Mouse (Mus musculus) forebrain, embryonic 12.5 days (tissue): ENCODE results near the gene Ppp1r9b. TPM values are rescaled to one million over a fixed set of nuclear protein-coding genes. Genes with fewer than 3 reads are reported as not detected.

Source experiments
- ATAC-seq: fragments of 200-750 bp; cut with Nextera tagmentation; 2 replicates; pipeline ENCODE4 v1.8.0; 2017; ENCODE audit warnings: moderate TSS enrichment; ENCODE audit not compliant: low FRiP score
- H3K27ac ChIP-seq: fragments of 300-500 bp; sonication (generic); 2 replicates; pipeline ENCODE4 v1.5.1; 2016; ENCODE audit warnings: mild to moderate bottlenecking
- H3K27me3 ChIP-seq: fragments of 300-500 bp; sonication (generic); 2 replicates; pipeline ENCODE4 v1.6.1; 2016; ENCODE audit warnings: mild to moderate bottlenecking
- H3K36me3 ChIP-seq: fragments of 300-500 bp; sonication (generic); replicated peaks from 2 replicates; pipeline ENCODE4 v1.6.1; 2016; ENCODE audit warnings: mild to moderate bottlenecking
- H3K4me1 ChIP-seq: fragments of 300-500 bp; sonication (generic); 2 replicates; pipeline ENCODE4 v1.6.1; 2016
- H3K4me2 ChIP-seq: fragments of 300-500 bp; sonication (generic); 2 replicates; pipeline ENCODE4 v1.6.1; 2016; ENCODE audit warnings: mild to moderate bottlenecking, moderate library complexity
- H3K4me3 ChIP-seq: fragments of 300-500 bp; sonication (generic); replicated peaks from 2 replicates; pipeline ENCODE4 v1.5.1; 2016; ENCODE audit warnings: mild to moderate bottlenecking
- H3K9ac ChIP-seq: fragments of 300-500 bp; sonication (generic); 2 replicates; pipeline ENCODE4 v1.6.1; 2016; ENCODE audit warnings: mild to moderate bottlenecking
- H3K9me3 ChIP-seq: fragments of 300-500 bp; sonication (generic); 2 replicates; pipeline ENCODE4 v1.6.1; 2016
- WGBS: fragments of 180-500 bp; shearing (Covaris S2); methylation state at CpG from one replicate; pipeline ENCODE4 v1.1.7; 2016; 5-methylcytosine and 5-hydroxymethylcytosine counted together
- polyA plus RNA-seq: library from polyadenylated mRNA; unstranded; fragments of >200 nt; fragmentation: Nextera tagmentation; extraction: Ambion mirVana; gene quantifications from 2 replicates; pipeline ENCODE4 v1.2.1, GENCODE M21; 2016

The Ppp1r9b gene
- polyA plus RNA-seq, 1 experiment from 2014 or later: 16.6 TPM

DNA sequence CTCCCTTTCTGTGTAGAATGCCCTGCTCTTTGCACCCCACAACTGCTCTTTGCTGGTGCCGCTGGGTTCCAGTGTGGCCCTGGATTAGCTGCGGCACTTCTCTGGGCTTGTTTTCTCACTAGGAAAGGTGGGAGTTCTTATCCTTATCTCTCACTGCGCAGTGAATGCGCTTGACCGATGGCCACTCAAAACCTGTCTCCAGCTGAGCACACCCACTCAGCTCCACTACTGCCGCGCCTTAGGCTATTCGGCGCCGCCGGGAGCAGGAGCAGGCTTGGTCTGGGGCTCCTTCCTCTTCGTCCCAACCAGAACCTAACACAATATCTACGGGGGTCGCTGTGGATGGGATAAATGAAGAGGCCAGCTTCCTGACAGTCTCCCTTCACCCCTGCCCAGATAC is 42.8 kb downstream of the Ppp1r9b start:
- H3K27ac ChIP-seq: no peak overlapping the region
- H3K4me1 ChIP-seq: no peaks in the 10 kb centered on the region
- no peak for ATAC-seq
- no peaks in the 10 kb centered on the region for H3K36me3 ChIP-seq
- no peak overlapping the region; the same call in 1 of the 2 replicates for H3K4me2 ChIP-seq
- 80% methylated on average over 14 of the region's 14 CpGs for WGBS
- H3K9ac ChIP-seq: no peak overlapping the region
- no peaks in the 10 kb centered on the region for H3K9me3 ChIP-seq
- H3K27me3 ChIP-seq: no peaks in the 10 kb centered on the region; the same call in 1 of the 2 replicates
- H3K4me3 ChIP-seq: no peak overlapping the region

DNA sequence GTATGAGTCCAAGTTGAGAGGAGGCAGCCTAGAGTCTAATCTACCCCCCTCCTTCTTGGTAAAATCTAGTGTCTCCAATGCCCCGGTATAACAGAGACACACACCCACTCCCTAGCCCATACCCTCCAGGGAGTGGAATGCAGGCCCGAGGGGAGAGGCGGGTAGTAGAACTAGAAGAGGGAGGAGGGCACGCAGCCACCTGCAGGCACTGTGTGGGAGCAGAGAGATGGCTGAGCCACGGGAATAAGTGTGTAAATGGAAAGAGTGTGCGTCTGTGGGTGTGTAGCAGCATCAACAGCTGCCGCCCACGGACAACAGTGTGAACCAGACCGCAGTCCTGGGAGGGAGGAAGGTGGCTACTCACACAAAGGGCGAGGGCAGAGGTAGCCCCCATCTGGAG is 44.1 kb downstream of the Ppp1r9b start:
- Histone ChIP-seq H3K9ac (0 out of 2 replicates have a peak overlapping the region, but pooled peaks have one; percentile 7), H3K27me3 (peaks cover 3% of the 10 kb centered on the region; the same call in 1 of the 2 replicates), H3K4me1 (peaks cover 2% of the 10 kb centered on the region; the same call in 1 of the 2 replicates), H3K9me3 (no peaks in the 10 kb centered on the region), H3K27ac (no peak overlapping the region), H3K36me3 (no peaks in the 10 kb centered on the region), H3K4me3 (no peak overlapping the region), H3K4me2 (no peak overlapping the region)
- WGBS: 70% methylated on average over 10 of the region's 10 CpGs
- no peak for ATAC-seq

DNA sequence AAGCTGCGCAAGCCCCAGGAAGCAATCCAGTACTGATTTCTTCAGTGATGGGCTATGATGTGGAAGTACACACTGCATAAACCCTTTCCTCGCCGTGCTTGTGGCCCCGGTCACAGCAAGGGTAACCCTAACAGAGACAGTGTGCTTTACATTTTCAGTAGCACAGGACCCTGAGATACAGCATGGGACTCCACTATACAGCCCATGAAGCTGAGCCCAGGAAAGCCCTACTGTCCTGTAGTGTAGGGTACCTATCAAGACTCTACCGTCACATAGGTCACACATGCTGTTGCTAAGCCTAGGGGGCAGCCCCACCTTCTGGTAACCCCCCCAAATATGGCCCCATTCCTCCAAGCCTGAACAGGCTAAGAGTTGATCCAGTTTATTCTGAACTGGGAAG is 45.7 kb downstream of the Ppp1r9b start:
- ATAC-seq: no peak
- H3K4me3 ChIP-seq: no peak overlapping the region
- no peaks in the 10 kb centered on the region for H3K9me3 ChIP-seq
- H3K4me2 ChIP-seq: no peak overlapping the region
- no peaks in the 10 kb centered on the region for H3K36me3 ChIP-seq
- H3K9ac ChIP-seq: no peak overlapping the region
- peaks cover 8% of the 10 kb centered on the region; the same call in 1 of the 2 replicates for H3K27me3 ChIP-seq
- H3K4me1 ChIP-seq: peaks cover 14% of the 10 kb centered on the region
- no peak overlapping the region for H3K27ac ChIP-seq
- WGBS: 95% methylated on average over 5 of the region's 5 CpGs

DNA sequence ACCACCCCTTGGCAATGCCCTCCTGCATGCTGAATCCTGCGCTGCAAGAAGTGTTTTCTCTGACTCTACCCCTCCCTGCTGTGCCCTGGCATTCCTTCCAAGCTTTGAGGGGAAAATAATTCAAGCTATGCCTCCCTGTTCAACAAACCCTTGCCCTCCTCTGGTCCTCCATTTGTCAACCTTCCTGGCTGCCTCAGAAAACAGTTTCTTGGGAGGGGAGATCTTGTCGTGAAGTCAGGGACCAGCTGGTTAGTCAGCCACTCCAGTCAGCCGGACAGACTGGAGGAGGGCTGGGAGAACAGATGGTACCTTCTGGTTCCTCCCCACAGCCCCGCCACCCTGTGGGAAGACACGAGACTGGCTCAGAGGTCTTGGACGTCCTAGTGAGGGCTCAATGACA is 46.5 kb downstream of the Ppp1r9b start:
- 62% methylated on average over 6 of the region's 6 CpGs for WGBS

DNA sequence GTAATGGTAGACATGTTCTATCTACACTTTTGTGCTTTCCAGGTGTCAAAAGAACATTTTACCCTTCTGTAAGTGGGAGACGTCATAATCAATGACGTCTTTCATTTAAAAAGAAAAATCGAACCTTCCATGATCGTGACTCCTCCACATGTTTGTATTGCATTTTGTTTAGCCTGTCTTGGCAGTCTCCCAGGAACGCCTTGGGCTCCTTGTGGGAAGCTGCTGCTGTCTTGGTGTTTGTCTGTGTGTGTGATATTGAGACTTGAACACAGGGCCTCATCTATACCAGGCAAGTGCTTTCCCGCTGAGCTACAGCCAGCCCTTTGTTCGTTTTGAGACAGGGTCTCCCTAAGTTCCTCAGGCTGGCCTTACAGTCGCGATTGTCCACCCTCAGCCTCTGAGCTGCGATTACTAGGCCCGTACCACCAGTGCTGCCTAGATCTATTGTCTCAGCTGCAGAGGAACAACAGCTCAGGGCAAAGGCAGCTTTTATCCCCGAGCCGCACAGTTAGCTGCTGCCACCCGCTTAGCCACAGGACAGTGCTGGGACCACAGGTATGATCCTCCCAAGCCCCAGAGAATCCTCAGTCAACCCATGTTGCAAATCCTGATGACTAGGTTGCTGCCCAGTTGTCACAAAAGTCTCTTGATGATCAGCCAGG is 47.5 kb downstream of the Ppp1r9b start:
- no peaks in the 10 kb centered on the region for H3K36me3 ChIP-seq
- no peak overlapping the region for H3K4me2 ChIP-seq
- H3K27ac ChIP-seq: no peak overlapping the region
- H3K9me3 ChIP-seq: no peaks in the 10 kb centered on the region
- no peak overlapping the region for H3K4me3 ChIP-seq
- no peak overlapping the region for H3K9ac ChIP-seq
- peaks cover 20% of the 10 kb centered on the region for H3K4me1 ChIP-seq
- H3K27me3 ChIP-seq: peaks cover 8% of the 10 kb centered on the region; the same call in 1 of the 2 replicates
- WGBS: 66% methylated on average over 14 of the region's 14 CpGs
- no peak for ATAC-seq

More for the DNA sequence above, 46.5 kb downstream of the Ppp1r9b start:
- H3K9ac ChIP-seq: no peak overlapping the region
- H3K9me3 ChIP-seq: no peaks in the 10 kb centered on the region
- H3K27ac ChIP-seq: no peak overlapping the region
- H3K4me3 ChIP-seq: no peak overlapping the region
- ATAC-seq: no peak
- H3K4me1 ChIP-seq: peaks cover 20% of the 10 kb centered on the region
- peaks cover 8% of the 10 kb centered on the region; the same call in 1 of the 2 replicates for H3K27me3 ChIP-seq
- no peak overlapping the region for H3K4me2 ChIP-seq
- no peaks in the 10 kb centered on the region for H3K36me3 ChIP-seq

DNA sequence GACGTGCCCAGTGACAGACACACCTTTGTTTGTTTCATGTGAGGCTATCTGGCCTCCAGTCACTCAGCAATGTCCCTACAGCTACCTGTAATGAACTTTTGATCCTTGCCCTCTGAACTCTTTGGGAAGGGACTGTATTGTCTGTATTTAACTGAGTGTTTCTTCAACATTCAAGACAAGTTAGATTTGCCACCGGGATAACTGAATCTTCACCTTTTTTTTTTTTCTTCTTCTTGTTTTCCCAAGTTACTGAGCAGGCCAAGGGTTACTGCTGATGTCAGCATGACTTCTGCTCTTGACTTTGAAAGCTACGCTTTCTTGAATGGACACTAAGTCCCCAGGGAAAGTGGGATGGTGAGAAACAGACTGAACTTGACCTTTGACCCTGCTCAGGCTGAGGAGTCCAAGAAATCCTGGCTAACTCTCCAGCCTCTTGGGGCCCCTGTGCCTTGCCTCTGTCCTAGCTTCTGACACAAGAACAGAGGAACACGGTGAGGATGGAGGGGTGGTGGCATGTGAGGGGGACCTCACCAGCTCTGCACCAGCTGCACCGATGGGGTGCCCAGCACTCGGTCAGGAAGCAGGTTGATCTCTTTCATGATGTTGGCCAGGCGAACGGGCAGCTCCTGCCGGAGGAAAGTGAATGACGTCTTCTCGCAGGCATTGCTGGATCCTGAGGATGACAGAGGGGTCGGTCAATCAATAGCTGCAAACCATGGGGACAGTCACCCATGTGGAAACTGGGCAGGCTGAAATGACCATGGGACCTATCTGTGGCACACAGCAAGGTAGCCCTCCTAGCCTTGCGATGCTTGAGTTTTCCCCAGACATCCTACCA is 48.2 kb downstream of the Ppp1r9b start:
- H3K27me3 ChIP-seq: peaks cover 8% of the 10 kb centered on the region; the same call in 1 of the 2 replicates
- ATAC-seq: no peak

DNA sequence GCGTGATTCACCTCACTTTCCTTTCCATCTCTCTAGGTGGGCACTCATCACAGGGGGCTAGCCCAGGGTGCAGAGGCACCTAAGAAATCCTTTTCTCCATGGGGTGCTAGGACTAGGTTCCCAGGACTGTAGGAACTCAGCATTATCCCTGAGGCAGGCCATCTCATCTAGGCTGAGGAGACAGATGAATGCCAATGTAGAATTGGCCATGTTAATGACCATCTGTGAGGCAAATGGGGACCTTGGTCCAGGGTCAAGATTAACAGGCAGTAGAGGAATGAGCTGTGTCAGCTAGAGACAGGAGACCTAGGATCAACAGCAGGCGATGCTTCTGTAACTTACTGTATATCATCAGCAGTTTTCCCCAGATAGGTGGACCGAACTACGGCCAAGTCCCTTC is 48.9 kb downstream of the Ppp1r9b start:
- no peaks in the 10 kb centered on the region for H3K9me3 ChIP-seq
- no peak for ATAC-seq
- peaks cover 20% of the 10 kb centered on the region for H3K4me1 ChIP-seq
- peaks cover 8% of the 10 kb centered on the region; the same call in 1 of the 2 replicates for H3K27me3 ChIP-seq
- no peak overlapping the region for H3K9ac ChIP-seq
- H3K4me2 ChIP-seq: peak overlapping the region; percentile 89
- H3K36me3 ChIP-seq: no peaks in the 10 kb centered on the region
- H3K4me3 ChIP-seq: no peak overlapping the region
- no peak overlapping the region for H3K27ac ChIP-seq
- 82% methylated on average over 4 of the region's 4 CpGs for WGBS

More for the DNA sequence above, 48.2 kb downstream of the Ppp1r9b start:
- Histone ChIP-seq H3K4me1 (peaks cover 20% of the 10 kb centered on the region), H3K4me2 (no peak overlapping the region), H3K9ac (no peak overlapping the region), H3K27ac (no peak overlapping the region), H3K4me3 (no peak overlapping the region), H3K36me3 (no peaks in the 10 kb centered on the region), H3K9me3 (no peaks in the 10 kb centered on the region)
- WGBS: 82% methylated on average over 13 of the region's 13 CpGs

DNA sequence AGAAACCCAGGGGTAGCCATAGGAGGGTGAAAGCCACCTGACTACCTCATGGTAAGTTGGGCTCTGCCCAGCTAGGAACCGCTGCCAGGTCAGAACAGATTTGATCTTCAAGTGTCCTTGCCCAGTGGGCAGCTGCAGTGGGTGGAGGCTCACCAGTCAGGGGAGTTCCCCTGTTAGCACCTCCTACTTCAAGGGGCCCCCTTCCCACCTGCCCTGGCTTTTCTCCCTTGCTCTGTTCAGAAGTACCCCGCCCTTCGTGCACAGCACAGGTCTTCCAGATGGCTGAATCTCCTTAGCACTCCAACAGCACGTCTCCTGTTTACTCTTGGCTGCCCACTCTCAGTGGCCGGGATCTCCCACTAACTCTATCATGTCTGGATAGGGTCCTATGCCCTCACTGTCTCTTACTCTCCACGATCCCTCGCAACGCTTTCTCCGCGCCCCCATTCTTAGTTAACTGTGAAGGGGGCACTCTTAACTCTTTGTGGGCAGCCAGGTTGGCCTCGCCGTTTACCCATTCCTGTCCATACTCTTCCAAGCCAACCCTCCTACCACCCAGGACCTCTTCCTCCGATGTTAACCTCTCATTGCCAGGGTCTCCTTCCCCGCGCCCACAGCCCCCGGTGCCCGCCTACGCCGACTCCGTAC is 49.8 kb downstream of the Ppp1r9b start:
- peak overlapping the region; percentile 89 for H3K4me2 ChIP-seq
- peaks cover 20% of the 10 kb centered on the region for H3K4me1 ChIP-seq
- peak overlapping the region; percentile 70 for H3K4me3 ChIP-seq
- H3K36me3 ChIP-seq: no peaks in the 10 kb centered on the region
- WGBS: 1% methylated on average over 20 of the region's 20 CpGs
- no peaks in the 10 kb centered on the region for H3K9me3 ChIP-seq
- H3K9ac ChIP-seq: peak overlapping the region; percentile 64
- H3K27ac ChIP-seq: peak overlapping the region; percentile 61
- peak; percentile 9; the same call in 1 of the 2 replicates for ATAC-seq
- peaks cover 8% of the 10 kb centered on the region; the same call in 1 of the 2 replicates for H3K27me3 ChIP-seq

DNA sequence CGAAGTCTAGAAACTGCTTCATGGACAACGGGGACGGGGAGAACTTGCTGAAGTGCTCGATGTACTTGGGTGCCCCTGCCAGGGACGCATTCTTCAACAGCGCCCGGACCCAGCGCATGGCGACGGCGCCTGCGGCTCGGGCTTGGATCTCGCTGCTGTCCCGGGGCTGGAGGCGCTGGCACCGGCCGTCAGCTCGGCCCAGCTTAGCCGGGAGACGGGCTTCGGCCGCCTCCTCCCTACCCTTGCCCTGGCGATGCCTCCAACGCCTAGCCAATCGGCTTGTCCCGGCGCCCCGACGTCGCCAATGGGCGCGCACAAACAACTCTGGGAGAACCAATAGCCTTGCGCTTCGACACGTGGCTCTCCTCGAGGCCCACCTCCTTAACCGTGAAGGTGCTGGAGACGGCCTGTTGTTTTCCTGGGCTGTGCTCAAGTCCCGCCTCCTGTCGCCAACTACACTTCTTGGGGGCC is 50.3 kb downstream of the Ppp1r9b start, which contains the start of gene Pdk2:
TSS of gene Pdk2 (minus strand) at position 216 of the 471 bp plus-strand sequence.
- Histone ChIP-seq H3K4me2 (peak within 1 kb of the TSS; percentile 89), H3K9me3 (no peaks in the 10 kb centered on the region), H3K27ac (peak within 1 kb of the TSS; percentile 61), H3K27me3 (peaks cover 8% of the 10 kb centered on the region; the same call in 1 of the 2 replicates), H3K4me1 (peaks cover 20% of the 10 kb centered on the region), H3K36me3 (no peaks in the 10 kb centered on the region), H3K9ac (peak within 1 kb of the TSS; percentile 64), H3K4me3 (peak within 1 kb of the TSS; percentile 70)
- WGBS: 0% methylated on average over 41 of the region's 41 CpGs
- peak; percentile 98 for ATAC-seq

DNA sequence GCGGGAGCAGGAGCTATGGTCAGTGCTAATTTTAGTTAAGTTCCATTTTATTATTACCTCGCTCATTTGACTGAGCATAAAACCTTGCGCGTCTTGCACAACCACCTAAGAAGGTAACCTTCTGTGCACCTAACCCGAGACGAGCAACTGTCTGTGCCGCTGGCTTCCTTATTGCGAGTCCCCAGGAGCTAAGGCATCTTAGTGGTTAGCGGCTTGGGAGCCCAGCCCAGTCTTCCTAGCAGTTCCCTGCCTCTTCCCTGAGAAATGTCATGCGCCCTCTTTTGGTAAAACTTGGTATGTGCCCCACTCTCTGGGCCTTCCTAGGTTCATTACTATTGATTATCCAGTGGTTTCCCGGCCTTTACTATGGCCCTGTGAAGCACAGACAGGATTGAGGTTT is 51.3 kb downstream of the Ppp1r9b start:
- H3K36me3 ChIP-seq: no peaks in the 10 kb centered on the region
- under 1% methylated on average over 11 of the region's 11 CpGs for WGBS
- no peak overlapping the region for H3K27ac ChIP-seq
- peaks cover 8% of the 10 kb centered on the region; the same call in 1 of the 2 replicates for H3K27me3 ChIP-seq
- H3K4me3 ChIP-seq: peak overlapping the region; percentile 70
- H3K4me2 ChIP-seq: peak overlapping the region; percentile 89
- H3K9ac ChIP-seq: peak overlapping the region; percentile 8; the same call in 1 of the 2 replicates
- H3K9me3 ChIP-seq: no peaks in the 10 kb centered on the region
- ATAC-seq: peak; percentile 24; the same call in 1 of the 2 replicates
- peaks cover 20% of the 10 kb centered on the region for H3K4me1 ChIP-seq

DNA sequence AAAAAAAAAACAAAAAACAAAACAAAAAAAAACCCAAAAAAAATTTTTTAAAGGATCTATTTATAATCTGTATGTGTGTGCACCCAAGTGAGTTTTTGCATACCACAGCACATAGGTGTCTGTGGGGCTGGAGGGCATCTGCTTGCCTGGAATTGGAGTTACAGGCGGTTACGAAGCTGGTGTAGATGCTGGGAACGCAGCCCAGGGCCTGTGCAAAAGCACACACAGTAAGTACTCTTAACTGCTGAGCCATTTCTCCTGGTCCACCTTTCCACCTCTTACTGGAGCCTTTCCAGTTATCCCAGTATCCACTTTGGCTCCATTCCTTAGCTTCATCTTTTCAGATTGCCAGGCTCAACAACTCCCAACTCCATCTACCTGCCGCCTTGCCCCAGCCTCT is 52.2 kb downstream of the Ppp1r9b start:
- Histone ChIP-seq H3K9ac (no peak overlapping the region), H3K4me1 (peaks cover 20% of the 10 kb centered on the region), H3K27me3 (peaks cover 8% of the 10 kb centered on the region; the same call in 1 of the 2 replicates), H3K4me3 (no peak overlapping the region), H3K36me3 (no peaks in the 10 kb centered on the region), H3K27ac (no peak overlapping the region), H3K9me3 (no peaks in the 10 kb centered on the region), H3K4me2 (no peak overlapping the region)
- WGBS: 90% methylated on average over 4 of the region's 4 CpGs
- no peak for ATAC-seq

DNA sequence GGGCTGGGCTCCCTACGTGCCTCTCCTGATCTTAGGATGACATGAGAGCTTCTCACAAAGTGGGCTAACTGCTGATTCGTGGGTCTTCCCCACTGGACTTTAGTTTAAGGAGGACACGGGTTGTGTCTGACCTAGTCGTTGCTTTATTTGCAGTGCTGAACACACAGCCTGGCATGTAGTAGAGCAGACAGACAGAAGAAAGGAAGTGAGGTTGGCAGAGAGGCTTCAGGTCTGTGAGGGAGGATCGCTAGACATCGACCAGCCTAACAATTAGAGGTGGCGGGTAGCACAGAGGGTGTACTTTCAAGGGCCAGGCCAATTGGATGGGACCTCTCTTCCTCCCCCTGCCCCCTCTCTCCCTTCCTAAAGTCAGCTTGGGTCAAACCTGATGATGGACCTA is 52.8 kb downstream of the Ppp1r9b start:
- Histone ChIP-seq H3K27ac (no peak overlapping the region), H3K4me2 (no peak overlapping the region), H3K4me1 (peaks cover 20% of the 10 kb centered on the region), H3K36me3 (no peaks in the 10 kb centered on the region), H3K9me3 (no peaks in the 10 kb centered on the region), H3K27me3 (peaks cover 8% of the 10 kb centered on the region; the same call in 1 of the 2 replicates), H3K9ac (no peak overlapping the region), H3K4me3 (no peak overlapping the region)
- no peak for ATAC-seq
- WGBS: 57% methylated on average over 7 of the region's 7 CpGs
